Mouse (Mus musculus) central nervous system, embryonic 18 days (tissue): ENCODE results near the gene Ccdc30. TPM values are rescaled to one million over a fixed set of nuclear protein-coding genes. Genes with fewer than 3 reads are reported as not detected.

Experiments used
- polyA plus RNA-seq: library from polyadenylated mRNA; depleted of rRNA; stranded (reverse); fragments of >200 nt; gene quantifications from 2 replicates; pipeline ENCODE4 v1.2.3, GENCODE M21; 2012; rRNA removed

Ccdc30 gene
- polyA plus RNA-seq: 13.4 and 13.5 TPM in 2 replicates

GRCm38 (mm10) chr4:119415072-119415753 lies at the start of gene Ccdc30:
Gene Ccdc30, minus strand, starts transcription at chr4:119415521.

GRCm38 (mm10) chr4:119422294-119422964 lies 7.1 kb upstream of the Ccdc30 start, which contains the start of the genes Ppcs and Zmynd12:
Gene Ppcs, minus strand, starts transcription at chr4:119422420.
Gene Zmynd12, plus strand, starts transcription at chr4:119422814.

GRCm38 (mm10) chr4:119320131-119320830 lies 95.0 kb downstream of the Ccdc30 start, which contains the start of gene Ppih:
Gene Ppih, minus strand, starts transcription at chr4:119320546.

GRCm38 (mm10) chr4:119294415-119295133 lies 120.7 kb downstream of the Ccdc30 start, which contains the start of gene Ybx1:
Gene Ybx1, minus strand, starts transcription at chr4:119294604.

Other genes with a start within 250 kb of the Ccdc30 start
- gene Zfp691, start 241.3 kb downstream of the Ccdc30 start, polyA plus RNA-seq: 4.2 and 5.2 TPM in 2 replicates
- gene Ermap, start 225.5 kb downstream of the Ccdc30 start, polyA plus RNA-seq: 0.45 and 0.51 TPM in 2 replicates
- 152 and 154 TPM in 2 replicates for gene Svbp, start 220.2 kb downstream of the Ccdc30 start, polyA plus RNA-seq
- gene Tmem269, start 197.3 kb downstream of the Ccdc30 start, polyA plus RNA-seq: 0.56 and 0.60 TPM in 2 replicates
- gene AU022252, start 182.8 kb downstream of the Ccdc30 start, polyA plus RNA-seq: 15.4 and 16.3 TPM in 2 replicates
- gene P3h1, start 182.6 kb downstream of the Ccdc30 start, polyA plus RNA-seq: 20.6 and 24.2 TPM in 2 replicates
- gene Cldn19, start 160.1 kb downstream of the Ccdc30 start, polyA plus RNA-seq: 0.56 and 1.1 TPM in 2 replicates
- gene Ybx1, start 120.9 kb downstream of the Ccdc30 start, polyA plus RNA-seq: 777 and 833 TPM in 2 replicates
- 53.0 and 55.8 TPM in 2 replicates for gene Ppih, start 95.0 kb downstream of the Ccdc30 start, polyA plus RNA-seq
- gene Ppcs, start 6.9 kb upstream of the Ccdc30 start, polyA plus RNA-seq: 10.5 and 10.8 TPM in 2 replicates
- 0.25 and 0.44 TPM in 2 replicates for gene Zmynd12, start 7.3 kb upstream of the Ccdc30 start, polyA plus RNA-seq
- gene Rimkla, start 77.1 kb upstream of the Ccdc30 start, polyA plus RNA-seq: 21.0 and 21.6 TPM in 2 replicates
- 41.1 and 45.4 TPM in 2 replicates for gene Foxj3, start 121.5 kb upstream of the Ccdc30 start, polyA plus RNA-seq
- gene Frg2f1, start 124.0 kb upstream of the Ccdc30 start, polyA plus RNA-seq: 13.9 and 15.2 TPM in 2 replicates
- gene Guca2a, start 222.2 kb upstream of the Ccdc30 start, polyA plus RNA-seq: 0.16 TPM in 1 of 2 replicates, not detected in the other
- not detected in 2 replicates for gene Guca2b, start 243.4 kb upstream of the Ccdc30 start, polyA plus RNA-seq